Mouse (Mus musculus): ENCODE results near the gene Arvcf.

Gene Arvcf

GRCm38 (mm10) chr16:18353106-18353505, 5.1 kb downstream of the Arvcf start:
- no peak for DNase-seq (ENCODE audit: low spot score in 2 of 2)

- no peak for DNase-seq (ENCODE audit: low spot score in 2 of 2)
These were observed 9.0 kb downstream of the Arvcf start for GRCm38 (mm10) chr16:18356961-18357360.

- DNase-seq (ENCODE audit: low spot score in 2 of 2), result no peak
These were observed 10.0 kb downstream of the Arvcf start for GRCm38 (mm10) chr16:18357977-18358376.

DNA sequence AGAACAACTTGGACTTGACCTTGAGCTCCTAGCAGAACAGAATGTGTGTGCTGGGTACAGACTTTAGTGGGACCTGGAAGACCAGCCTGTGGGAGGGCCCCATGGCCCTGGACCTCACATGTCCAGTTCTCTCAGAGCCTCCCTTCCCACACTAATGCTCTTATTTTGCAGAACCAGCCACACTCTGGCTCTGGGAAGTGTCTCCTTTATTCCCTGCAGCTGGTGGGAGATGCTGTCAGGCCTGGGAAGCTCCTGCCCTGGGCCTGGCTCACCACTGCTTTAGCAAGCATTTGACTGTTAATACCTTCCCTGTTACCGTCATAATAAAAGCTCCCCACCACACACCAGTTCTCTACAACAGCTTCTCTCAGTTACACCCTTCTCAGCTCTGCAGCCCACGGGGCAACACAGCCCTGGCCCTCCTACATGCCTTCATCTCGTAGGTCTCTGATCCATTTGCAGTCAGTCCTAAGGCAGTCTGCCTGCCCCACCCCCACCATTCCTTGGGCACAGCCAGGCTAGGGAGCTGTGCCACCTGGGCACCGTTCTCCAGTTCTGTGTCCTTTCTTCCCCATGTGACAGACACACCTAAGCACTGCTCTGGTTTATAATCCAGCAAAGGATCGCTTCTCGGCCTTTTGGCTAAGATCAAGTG, 12.3 kb downstream of the Arvcf start:
- DNase-seq (ENCODE audit: low spot score in 2 of 2), result no peak

GRCm38 (mm10) chr16:18362948-18363347, 15.0 kb downstream of the Arvcf start:
- DNase-seq (ENCODE audit: low spot score in 2 of 2), result no peak

DNA sequence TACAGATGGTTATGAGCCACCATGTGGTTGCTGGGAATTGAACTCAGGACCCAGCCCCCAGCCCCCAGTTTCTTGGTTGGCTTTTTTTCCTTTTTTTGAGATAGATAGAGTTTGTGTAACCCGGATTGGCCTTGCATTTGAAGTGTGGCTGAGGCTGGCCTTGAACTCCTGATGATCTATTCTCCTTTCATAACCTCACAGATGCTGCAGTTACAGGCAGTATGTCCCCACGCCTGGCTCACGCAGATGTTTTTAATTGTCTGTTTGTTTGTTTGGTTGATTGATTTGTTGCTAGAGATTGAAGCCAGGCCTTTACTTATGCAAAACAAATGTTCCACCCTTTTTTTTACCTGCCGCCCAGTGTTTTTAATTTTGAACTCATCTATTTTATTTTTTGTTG, 18.9 kb downstream of the Arvcf start:
- no peak for DNase-seq (ENCODE audit: low spot score in 2 of 2)

GRCm38 (mm10) chr16:18370197-18370596, 22.2 kb downstream of the Arvcf start:
- no peak for DNase-seq (ENCODE audit: low spot score in 2 of 2)

- DNase-seq (ENCODE audit: low spot score in 2 of 2), result no peak
These were observed 25.6 kb downstream of the Arvcf start for GRCm38 (mm10) chr16:18373632-18374031.

GRCm38 (mm10) chr16:18376297-18376954, 28.4 kb downstream of the Arvcf start:
- no peak for DNase-seq (ENCODE audit: low spot score in 2 of 2)

- no peak for DNase-seq (ENCODE audit: low spot score in 2 of 2)
These were observed 29.2 kb downstream of the Arvcf start for GRCm38 (mm10) chr16:18377203-18377602.

DNA sequence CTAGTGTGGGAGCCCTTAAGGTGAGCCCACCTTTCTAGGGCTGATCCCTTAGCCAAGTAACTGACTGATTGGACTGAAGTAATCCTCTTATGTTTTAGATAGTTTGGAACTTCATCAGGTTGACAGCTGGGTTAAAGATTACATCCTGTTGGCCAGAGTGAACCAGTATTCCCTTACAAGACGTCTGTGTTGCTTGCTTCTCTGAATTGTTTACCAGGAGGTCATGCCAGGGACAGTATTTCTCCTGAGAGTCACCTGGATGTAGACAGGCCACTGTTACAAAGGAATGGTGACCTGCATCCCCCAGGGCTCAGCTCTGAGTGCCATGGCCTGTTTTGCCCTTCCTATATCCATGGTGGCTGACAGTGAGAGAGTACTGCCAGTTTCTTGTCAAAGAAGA, 30.5 kb downstream of the Arvcf start:
- no peak for DNase-seq (ENCODE audit: low spot score in 2 of 2)

- no peak for DNase-seq (ENCODE audit: low spot score in 2 of 2)
These were observed 31.5 kb downstream of the Arvcf start for GRCm38 (mm10) chr16:18379338-18380001.

GRCm38 (mm10) chr16:18380495-18381063, 32.6 kb downstream of the Arvcf start:
- DNase-seq (ENCODE audit: low spot score in 2 of 2), result no peak

DNA sequence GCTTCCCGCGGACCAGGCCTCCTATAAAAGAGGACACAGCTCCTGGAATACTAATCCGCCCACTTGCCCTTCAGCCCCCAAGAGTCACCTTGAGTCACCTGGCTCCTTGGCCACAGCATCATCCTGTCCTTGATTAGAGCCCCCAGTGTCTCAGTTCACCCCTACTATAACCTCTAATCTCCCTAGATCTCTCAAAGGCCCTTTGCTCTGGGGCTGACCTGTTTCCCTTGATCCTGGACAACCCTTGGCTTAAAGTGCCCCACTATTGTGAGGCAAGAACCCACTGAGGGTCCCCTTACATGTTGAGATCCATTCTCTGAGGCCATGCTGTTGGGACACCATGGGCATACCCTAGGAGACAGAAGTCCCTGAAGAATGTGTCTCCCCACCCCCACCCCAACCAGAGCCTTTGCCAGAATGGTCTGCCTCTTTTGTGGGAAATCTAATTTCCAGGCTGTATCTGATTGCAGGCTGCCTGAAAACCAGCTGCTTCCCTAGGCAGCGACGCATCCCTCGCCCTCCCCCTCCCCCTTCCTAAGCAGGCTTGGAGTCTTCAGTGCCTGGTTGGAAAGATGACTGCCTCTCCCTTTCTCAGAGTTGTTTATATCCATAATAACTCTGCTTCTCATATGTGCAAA, 33.8 kb downstream of the Arvcf start:
- DNase-seq (ENCODE audit: low spot score in 2 of 2), result no peak

DNA sequence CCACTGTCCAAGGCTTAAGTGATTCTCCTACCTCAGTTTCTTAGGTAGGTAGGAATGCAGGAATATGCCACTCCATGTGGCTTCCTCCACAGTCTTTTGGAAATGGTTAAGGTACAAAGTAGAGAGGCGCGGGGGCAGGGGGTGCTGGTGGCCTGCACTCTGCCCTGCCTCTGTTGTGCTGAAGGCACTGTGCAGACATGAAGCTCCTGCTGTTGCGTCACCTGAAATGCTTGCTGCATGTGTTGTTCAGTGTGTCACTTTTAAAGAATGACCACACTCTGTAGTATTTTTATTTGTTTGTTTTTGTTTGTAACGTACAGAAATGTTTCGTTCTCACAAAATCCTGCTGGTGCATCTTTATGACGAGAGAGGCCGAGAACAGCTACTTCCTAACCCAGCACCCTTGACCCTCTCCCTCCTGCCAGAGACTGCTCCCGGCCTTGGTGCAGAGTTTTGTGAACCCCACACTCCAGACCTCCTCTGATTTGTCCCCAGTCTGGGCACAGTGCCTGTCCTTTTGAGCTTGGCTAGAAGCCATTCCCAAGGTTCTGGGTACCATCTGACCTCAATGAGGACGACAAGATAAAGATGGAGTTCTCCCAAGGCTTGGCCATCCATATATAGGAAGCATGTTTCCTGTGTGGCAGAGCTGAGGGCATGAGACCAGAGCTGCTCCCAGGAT, 35.2 kb downstream of the Arvcf start:
- no peak for DNase-seq (ENCODE audit: low spot score in 2 of 2)

DNA sequence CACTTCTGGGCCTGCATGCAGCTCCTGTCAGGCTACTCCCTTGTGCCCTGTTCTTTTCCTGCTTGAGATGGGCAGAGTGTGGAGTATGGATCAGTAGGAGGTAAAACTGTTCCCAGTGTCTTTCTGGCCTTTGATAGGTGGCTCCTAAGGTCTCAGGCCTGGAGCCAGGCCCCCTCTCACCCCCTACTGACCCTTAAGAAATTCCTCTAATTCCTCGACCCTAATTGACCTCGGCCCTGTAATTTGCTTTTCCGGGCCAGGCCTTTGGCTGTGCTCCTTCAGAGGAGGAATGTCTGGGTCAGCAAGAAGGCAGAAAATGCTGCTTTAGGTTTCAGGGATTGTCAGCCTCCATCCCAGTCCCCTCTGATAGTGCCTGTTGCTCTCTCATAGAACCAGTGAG, 35.8 kb downstream of the Arvcf start:
- DNase-seq (ENCODE audit: low spot score in 2 of 2), result no peak

DNA sequence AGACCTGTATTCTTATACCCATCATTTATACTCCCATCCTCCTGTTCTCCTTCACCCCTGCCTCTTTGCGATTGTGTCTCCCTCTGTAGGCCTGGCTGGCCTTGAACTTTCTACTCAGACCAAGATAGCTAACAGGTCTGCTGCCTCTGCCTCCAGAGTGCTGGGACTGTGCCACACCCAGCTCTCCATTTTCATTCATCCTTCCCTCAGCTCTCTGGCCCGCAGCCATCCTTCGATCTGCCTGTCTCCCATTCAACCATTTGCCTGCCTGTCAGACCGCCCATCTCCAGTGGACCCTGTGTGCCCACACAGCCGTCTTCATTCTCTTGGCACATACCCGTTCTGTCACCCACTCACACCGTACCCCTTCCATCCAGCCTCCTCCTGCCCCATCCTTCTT, 36.2 kb downstream of the Arvcf start:
- no peak for DNase-seq (ENCODE audit: low spot score in 2 of 2)

DNA sequence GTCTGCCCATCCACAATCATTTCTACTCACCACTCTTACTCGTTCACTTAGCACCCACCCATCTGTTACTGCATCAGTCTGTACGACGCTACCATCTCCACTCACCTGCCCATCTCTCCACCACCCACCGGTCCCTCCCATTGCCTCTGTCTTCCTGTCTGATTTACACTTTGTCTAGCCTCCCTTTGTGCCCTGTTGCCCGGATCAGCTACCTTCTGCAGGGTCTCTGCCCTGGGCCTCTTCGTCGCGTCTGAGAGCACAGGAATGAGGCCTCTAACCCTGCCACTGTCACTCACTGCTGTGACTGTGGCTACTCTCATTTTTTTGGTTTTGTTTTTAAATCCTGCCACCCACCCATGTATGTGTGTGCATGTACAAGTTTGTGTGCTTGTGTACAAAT, 36.7 kb downstream of the Arvcf start:
- DNase-seq (ENCODE audit: low spot score in 2 of 2), result no peak

GRCm38 (mm10) chr16:18385411-18385810, 37.4 kb downstream of the Arvcf start:
- DNase-seq (ENCODE audit: low spot score in 2 of 2), result no peak

DNA sequence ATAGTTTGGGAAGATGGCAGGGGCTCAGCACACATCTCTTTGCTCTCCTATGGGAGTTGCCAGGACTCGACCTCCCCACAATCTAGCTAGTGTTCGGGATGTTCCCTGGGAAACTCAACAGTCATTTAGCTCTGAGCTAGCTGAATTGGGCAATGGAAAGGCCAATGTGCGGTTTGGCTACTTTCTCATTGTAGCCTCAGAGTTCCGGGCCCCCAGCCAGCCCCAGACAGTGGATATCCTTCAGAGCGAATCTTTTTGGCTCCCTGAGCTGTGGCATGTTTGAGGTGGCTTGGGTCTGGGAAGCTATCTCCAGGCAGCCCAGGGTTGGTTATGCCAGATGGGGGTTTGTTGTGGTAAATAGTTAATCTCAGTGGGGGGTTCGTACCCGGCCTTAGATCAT, 38.5 kb downstream of the Arvcf start:
- DNase-seq (ENCODE audit: low spot score in 2 of 2), result no peak

DNA sequence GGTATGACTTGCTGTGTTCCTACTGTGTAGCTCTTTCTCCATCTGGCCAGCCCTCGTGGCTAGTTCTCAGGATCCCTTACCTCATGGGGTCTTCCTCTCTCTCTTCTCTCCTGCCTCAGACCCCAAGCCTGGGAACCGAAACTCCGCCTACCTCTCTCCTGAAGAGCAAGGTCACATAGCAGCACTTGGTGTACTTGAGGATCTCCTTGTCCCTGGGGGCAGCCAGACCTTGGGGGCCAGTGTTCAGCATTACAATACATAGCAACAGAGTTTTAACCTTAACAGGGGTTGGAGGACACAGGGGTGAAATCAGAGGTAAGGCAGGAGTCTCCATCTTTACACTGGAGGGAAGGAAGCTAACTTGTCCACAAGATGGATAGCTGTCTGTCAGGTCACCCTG, 39.0 kb downstream of the Arvcf start:
- no peak for DNase-seq (ENCODE audit: low spot score in 2 of 2)

All from frontal cortex, postnatal 10 days (tissue).